Mouse (Mus musculus): ENCODE data around the gene Acot1.

DNA sequence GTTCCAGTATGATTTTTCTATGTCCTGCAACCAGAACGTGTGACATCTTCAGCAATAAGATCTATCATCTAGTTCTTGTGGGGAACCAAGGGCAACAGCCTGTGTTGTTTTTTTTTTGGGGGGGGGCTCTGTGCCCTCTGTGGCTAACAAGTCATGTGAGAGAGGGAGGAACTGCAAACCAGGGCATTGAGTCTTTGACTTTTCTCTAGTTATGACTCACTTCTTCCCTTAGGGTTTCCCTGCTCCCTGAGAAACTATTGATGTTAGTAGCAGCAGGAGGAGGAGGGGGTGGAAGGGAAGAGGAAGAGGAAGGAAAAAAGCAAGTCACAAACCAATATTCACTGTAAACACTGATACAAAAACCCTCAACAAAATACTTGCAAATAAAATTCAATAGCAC lies 5.4 kb upstream of the Acot1 start:
- TF ChIP-seq CTCF (IDR thresholded peaks at IDR 0.05; ENCODE audit: extremely low read depth, insufficient read depth, insufficient read length, insufficient replicate concordance) (no peak), POLR2A (IDR thresholded peaks at IDR 0.05; ENCODE audit: low read depth, low read length) (no peak)

All from spleen, adult 2 months (tissue).